Mouse (Mus musculus) C2C12 (cell line): Measurements from ENCODE around the gene Spata32. TPM values are rescaled to one million over a fixed set of nuclear protein-coding genes. Genes with fewer than 3 reads are reported as not detected.

Source experiments
- H3K27me3 ChIP-seq: one replicate; pipeline ENCODE4 v1.6.1; 2011; ENCODE audit not compliant: control insufficient read depth, insufficient read depth, insufficient read length
- H3K36me3 ChIP-seq: one replicate; pipeline ENCODE4 v1.6.1; 2011; ENCODE audit not compliant: control insufficient read depth, insufficient read depth
- H3K4me3 ChIP-seq: one replicate; pipeline ENCODE4 v1.5.1; 2011; ENCODE audit warnings: mild to moderate bottlenecking, control low read depth; ENCODE audit not compliant: poor library complexity, insufficient read depth, severe bottlenecking
- H3K79me2 ChIP-seq: one replicate; pipeline ENCODE4 v1.6.1; 2011; ENCODE audit not compliant: control insufficient read depth, insufficient read depth
- H3K79me3 ChIP-seq: one replicate; pipeline ENCODE4 v1.6.1; 2011; ENCODE audit warnings: low read depth, control low read depth
- H3ac ChIP-seq: one replicate; pipeline ENCODE3; 2011; ENCODE audit warnings: low read depth; ENCODE audit not compliant: control insufficient read depth, insufficient read length
- CEBPB ChIP-seq: IDR thresholded peaks from one replicate; pipeline ENCODE4 v1.6.1; 2011; ENCODE audit warnings: low read depth, mild to moderate bottlenecking, control low read depth, moderate library complexity
- CTCF ChIP-seq: IDR thresholded peaks from one replicate; pipeline ENCODE4 v1.5.1; 2011; ENCODE audit not compliant: control insufficient read depth, insufficient read depth, insufficient read length
- FOSL1 ChIP-seq: IDR thresholded peaks from one replicate; pipeline ENCODE4 v1.8.0; 2011; ENCODE audit warnings: mild to moderate bottlenecking, low read length; ENCODE audit not compliant: poor library complexity, insufficient read depth, severe bottlenecking
- MAX ChIP-seq: IDR thresholded peaks from one replicate; pipeline ENCODE4 v1.6.1; 2011; ENCODE audit warnings: mild to moderate bottlenecking, control low read depth
- MYOD1 ChIP-seq: IDR thresholded peaks from one replicate; pipeline ENCODE4 v1.6.1; 2011; ENCODE audit warnings: low read depth; ENCODE audit not compliant: control insufficient read depth, insufficient read length
- MYOG ChIP-seq: IDR thresholded peaks from one replicate; pipeline ENCODE4 v1.6.1; 2011; ENCODE audit not compliant: control insufficient read depth, insufficient read length; ENCODE audit errors: extremely low read depth
- USF1 ChIP-seq: IDR thresholded peaks from one replicate; pipeline ENCODE4 v1.6.1; 2011; ENCODE audit warnings: low read depth, mild to moderate bottlenecking, control low read depth, moderate library complexity
- polyA plus RNA-seq: library from polyadenylated mRNA; unstranded; fragments of >200 nt; fragmentation: generic; extraction: Trizol; gene quantifications from one replicate; pipeline ENCODE4 v1.2.1, GENCODE M21; 2012; ENCODE audit warnings: missing spikeins

The Spata32 gene
- polyA plus RNA-seq, 1 experiment: not detected

GRCm38 (mm10) chr11:103237757-103238156, 19.5 kb upstream of the Spata32 start:
- peaks cover 14% of the 10 kb centered on the region for H3K79me2 ChIP-seq
- H3ac ChIP-seq: no peak overlapping the region
- H3K36me3 ChIP-seq: peaks cover 85% of the 10 kb centered on the region
- H3K79me3 ChIP-seq: peaks cover 10% of the 10 kb centered on the region
- no peaks in the 10 kb centered on the region for H3K27me3 ChIP-seq
- H3K4me3 ChIP-seq: no peak overlapping the region
- TF ChIP-seq MAX (no peak), MYOD1 (no peak), FOSL1 (no peak), USF1 (no peak), CTCF (no peak), CEBPB (no peak), MYOG (no peak)

GRCm38 (mm10) chr11:103236903-103237302, 18.7 kb upstream of the Spata32 start:
- peaks cover 5% of the 10 kb centered on the region for H3K79me2 ChIP-seq
- no peak overlapping the region for H3ac ChIP-seq
- H3K27me3 ChIP-seq: no peaks in the 10 kb centered on the region
- no peak overlapping the region for H3K4me3 ChIP-seq
- peaks cover 85% of the 10 kb centered on the region for H3K36me3 ChIP-seq
- TF ChIP-seq MAX (no peak), MYOD1 (no peak), CTCF (no peak), MYOG (no peak), FOSL1 (no peak), CEBPB (no peak), USF1 (no peak)
- H3K79me3 ChIP-seq: peaks cover 3% of the 10 kb centered on the region

- Histone ChIP-seq H3K79me2 (peaks cover under 1% of the 10 kb centered on the region), H3K79me3 (peaks cover 3% of the 10 kb centered on the region), H3K27me3 (no peaks in the 10 kb centered on the region), H3K4me3 (no peak overlapping the region), H3K36me3 (peaks cover 85% of the 10 kb centered on the region), H3ac (no peak overlapping the region)
- no peak for TF ChIP-seq MAX
- no peak for TF ChIP-seq MYOD1
- no peak for TF ChIP-seq USF1
- TF ChIP-seq CTCF: no peak
- no peak for TF ChIP-seq MYOG
- TF ChIP-seq CEBPB: no peak
These were observed 18.2 kb upstream of the Spata32 start for GRCm38 (mm10) chr11:103236431-103236830.

- peak; percentile 96 for TF ChIP-seq MYOD1
- no peak for TF ChIP-seq FOSL1
- TF ChIP-seq MAX: peak; percentile 58
- Histone ChIP-seq H3K36me3 (peaks cover 85% of the 10 kb centered on the region), H3K79me3 (peaks cover 3% of the 10 kb centered on the region), H3K4me3 (no peak overlapping the region), H3K27me3 (no peaks in the 10 kb centered on the region), H3K79me2 (no peaks in the 10 kb centered on the region), H3ac (no peak overlapping the region)
These were observed 17.5 kb upstream of the Spata32 start for GRCm38 (mm10) chr11:103235702-103236101.

GRCm38 (mm10) chr11:103234447-103234846, 16.2 kb upstream of the Spata32 start:
- no peaks in the 10 kb centered on the region for H3K27me3 ChIP-seq
- no peak overlapping the region for H3K4me3 ChIP-seq
- H3K79me3 ChIP-seq: peaks cover 3% of the 10 kb centered on the region
- H3ac ChIP-seq: no peak overlapping the region
- no peak for TF ChIP-seq FOSL1
- no peak for TF ChIP-seq MYOG
- no peak for TF ChIP-seq MYOD1
- no peak for TF ChIP-seq CEBPB
- no peak for TF ChIP-seq USF1
- no peak for TF ChIP-seq CTCF
- no peak for TF ChIP-seq MAX
- peaks cover 85% of the 10 kb centered on the region for H3K36me3 ChIP-seq
- H3K79me2 ChIP-seq: no peaks in the 10 kb centered on the region

- Histone ChIP-seq H3K36me3 (peaks cover 85% of the 10 kb centered on the region), H3K4me3 (no peak overlapping the region), H3K79me2 (no peaks in the 10 kb centered on the region), H3ac (no peak overlapping the region), H3K79me3 (no peaks in the 10 kb centered on the region), H3K27me3 (no peaks in the 10 kb centered on the region)
- TF ChIP-seq MYOG: no peak
- TF ChIP-seq FOSL1: no peak
- TF ChIP-seq CTCF: peak; percentile 85
- TF ChIP-seq MYOD1: no peak
These were observed 14.7 kb upstream of the Spata32 start for GRCm38 (mm10) chr11:103232966-103233365.
